Mouse (Mus musculus) kidney, embryonic 15.5 days (tissue): ENCODE measurements around the gene Rps3. TPM values are rescaled to one million over a fixed set of nuclear protein-coding genes. Genes with fewer than 3 reads are reported as not detected.
"Not testable (repeated sequence)": the region's sequence is repeated elsewhere in the genome, so short reads cannot be mapped to it uniquely, and the experiment has no call there.

Experiments
- ATAC-seq: fragments of 200-750 bp; cut with Nextera tagmentation; replicated peaks from 2 replicates; pipeline ENCODE4 v1.8.0; 2017; ENCODE audit warnings: moderate TSS enrichment; ENCODE audit not compliant: low FRiP score
- H3K27ac ChIP-seq: fragments of 300-500 bp; sonication (generic); 2 replicates; pipeline ENCODE4 v1.5.1; 2015; ENCODE audit warnings: mild to moderate bottlenecking, inconsistent platforms
- H3K27me3 ChIP-seq: fragments of 300-500 bp; sonication (generic); 2 replicates; pipeline ENCODE4 v1.6.1; 2015; ENCODE audit warnings: inconsistent platforms
- H3K36me3 ChIP-seq: fragments of 300-500 bp; sonication (generic); 2 replicates; pipeline ENCODE4 v1.6.1; 2015; ENCODE audit warnings: inconsistent platforms
- H3K4me1 ChIP-seq: fragments of 300-500 bp; sonication (generic); 2 replicates; pipeline ENCODE4 v1.6.1; 2015; ENCODE audit warnings: inconsistent platforms
- H3K4me2 ChIP-seq: fragments of 300-500 bp; sonication (generic); 2 replicates; pipeline ENCODE4 v1.6.1; 2015; ENCODE audit warnings: moderate library complexity, mild to moderate bottlenecking, inconsistent platforms
- H3K4me3 ChIP-seq: fragments of 300-500 bp; sonication (generic); replicated peaks from 2 replicates; pipeline ENCODE4 v1.5.1; 2015; ENCODE audit warnings: mild to moderate bottlenecking, inconsistent platforms
- H3K9ac ChIP-seq: fragments of 300-500 bp; sonication (generic); 2 replicates; pipeline ENCODE4 v1.6.1; 2015; ENCODE audit warnings: mild to moderate bottlenecking, inconsistent platforms
- H3K9me3 ChIP-seq: fragments of 300-500 bp; sonication (generic); replicated peaks from 2 replicates; pipeline ENCODE4 v1.6.1; 2016; ENCODE audit warnings: inconsistent platforms
- WGBS: fragments of 180-500 bp; shearing (Covaris S2); methylation state at CpG from one replicate; pipeline ENCODE4 v1.1.7; 2015; ENCODE audit warnings: mixed read lengths; 5-methylcytosine and 5-hydroxymethylcytosine counted together
- polyA plus RNA-seq: library from polyadenylated mRNA; unstranded; fragments of >200 nt; fragmentation: Nextera tagmentation; extraction: Ambion mirVana; gene quantifications from 2 replicates; pipeline ENCODE4 v1.2.1, GENCODE M21; 2015

Gene Rps3
- 765 and 856 TPM in 2 replicates for polyA plus RNA-seq

- peak within 1 kb of the TSS; percentile 85 for H3K9ac ChIP-seq
- H3K27me3 ChIP-seq = no peaks in the 10 kb centered on the region
- peak; percentile 95 for ATAC-seq
- H3K4me3 ChIP-seq = peak within 1 kb of the TSS; percentile 76
- peaks cover 42% of the 10 kb centered on the region for H3K36me3 ChIP-seq
- peak within 1 kb of the TSS; percentile 82 for H3K4me2 ChIP-seq
- under 1% methylated on average over 45 of the region's 45 CpGs for WGBS
- peaks cover 46% of the 10 kb centered on the region for H3K4me1 ChIP-seq
- H3K9me3 ChIP-seq = no peaks in the 10 kb centered on the region
- peak within 1 kb of the TSS; percentile 85 for H3K27ac ChIP-seq
Observed at GRCm38 (mm10) chr7:99483271-99483923, at the start of gene Rps3. Gene Rps3, minus strand, starts transcription at chr7:99483738.

GRCm38 (mm10) chr7:99532526-99532925 is 49.0 kb upstream of the Rps3 start:
- Histone ChIP-seq H3K4me3 (no peak overlapping the region), H3K27ac (no peak overlapping the region), H3K9me3 (no peaks in the 10 kb centered on the region), H3K36me3 (no peaks in the 10 kb centered on the region), H3K4me1 (peaks cover 41% of the 10 kb centered on the region), H3K9ac (no peak overlapping the region), H3K4me2 (no peak overlapping the region), H3K27me3 (no peaks in the 10 kb centered on the region)
- no peak for ATAC-seq
- WGBS = 80% methylated on average over 4 of the region's 4 CpGs

GRCm38 (mm10) chr7:99531408-99531970 is 48.0 kb upstream of the Rps3 start:
- WGBS = 80% methylated on average over 3 of the region's 3 CpGs
- Histone ChIP-seq H3K4me2 (no peak overlapping the region), H3K9ac (no peak overlapping the region), H3K27me3 (no peaks in the 10 kb centered on the region), H3K4me3 (no peak overlapping the region), H3K9me3 (no peaks in the 10 kb centered on the region), H3K27ac (no peak overlapping the region), H3K4me1 (peaks cover 30% of the 10 kb centered on the region), H3K36me3 (no peaks in the 10 kb centered on the region)
- ATAC-seq = no peak

GRCm38 (mm10) chr7:99529410-99529809 is 45.9 kb upstream of the Rps3 start:
- WGBS = 32% methylated on average over 5 of the region's 5 CpGs
- Histone ChIP-seq H3K9me3 (no peaks in the 10 kb centered on the region), H3K4me1 (peaks cover 15% of the 10 kb centered on the region), H3K27ac (peak overlapping the region; percentile 56), H3K4me2 (no peak overlapping the region), H3K27me3 (no peaks in the 10 kb centered on the region), H3K4me3 (no peak overlapping the region), H3K36me3 (no peaks in the 10 kb centered on the region), H3K9ac (no peak overlapping the region)
- no peak for ATAC-seq

GRCm38 (mm10) chr7:99528547-99528946 is 45.0 kb upstream of the Rps3 start:
- ATAC-seq = no peak
- Histone ChIP-seq H3K27ac (0 out of 2 replicates have a peak overlapping the region, but pooled peaks have one; percentile 3), H3K9me3 (no peaks in the 10 kb centered on the region), H3K4me1 (peaks cover 17% of the 10 kb centered on the region), H3K27me3 (no peaks in the 10 kb centered on the region), H3K9ac (no peak overlapping the region), H3K4me3 (no peak overlapping the region), H3K4me2 (no peak overlapping the region), H3K36me3 (no peaks in the 10 kb centered on the region)
- WGBS = 37% methylated on average over 2 of the region's 2 CpGs

- no peak for ATAC-seq
- no peak overlapping the region for H3K9ac ChIP-seq
- H3K27ac ChIP-seq = 0 out of 2 replicates have a peak overlapping the region, but pooled peaks have one; percentile 22
- 50% methylated on average over 1 of the region's 1 CpGs for WGBS
- peaks cover 10% of the 10 kb centered on the region for H3K4me1 ChIP-seq
- H3K36me3 ChIP-seq = no peaks in the 10 kb centered on the region
- no peak overlapping the region for H3K4me2 ChIP-seq
- no peak overlapping the region for H3K4me3 ChIP-seq
- no peaks in the 10 kb centered on the region for H3K27me3 ChIP-seq
- H3K9me3 ChIP-seq = no peaks in the 10 kb centered on the region
Observed at GRCm38 (mm10) chr7:99523837-99524236, 40.3 kb upstream of the Rps3 start.

- no peak for ATAC-seq
- H3K4me3 ChIP-seq = no peak overlapping the region
Observed at GRCm38 (mm10) chr7:99523121-99523520, 39.6 kb upstream of the Rps3 start.

GRCm38 (mm10) chr7:99518954-99519644 is 35.6 kb upstream of the Rps3 start:
- H3K36me3 ChIP-seq = no peaks in the 10 kb centered on the region
- no peak overlapping the region for H3K4me3 ChIP-seq
- no peaks in the 10 kb centered on the region for H3K9me3 ChIP-seq
- H3K4me2 ChIP-seq = no peak overlapping the region
- H3K27ac ChIP-seq = peak overlapping the region; percentile 37
- peaks cover 10% of the 10 kb centered on the region for H3K4me1 ChIP-seq
- ATAC-seq = no peak
- WGBS = 42% methylated on average over 4 of the region's 4 CpGs
- H3K9ac ChIP-seq = no peak overlapping the region
- H3K27me3 ChIP-seq = no peaks in the 10 kb centered on the region

More at GRCm38 (mm10) chr7:99523121-99523520, 39.6 kb upstream of the Rps3 start:
- no peaks in the 10 kb centered on the region for H3K36me3 ChIP-seq
- H3K9me3 ChIP-seq = no peaks in the 10 kb centered on the region
- no peak overlapping the region for H3K4me2 ChIP-seq
- H3K4me1 ChIP-seq = peaks cover 10% of the 10 kb centered on the region
- WGBS = 51% methylated on average over 8 of the region's 8 CpGs
- H3K9ac ChIP-seq = no peak overlapping the region
- no peaks in the 10 kb centered on the region for H3K27me3 ChIP-seq
- 0 out of 2 replicates have a peak overlapping the region, but pooled peaks have one; percentile 22 for H3K27ac ChIP-seq

GRCm38 (mm10) chr7:99516814-99517157 is 33.2 kb upstream of the Rps3 start:
- ATAC-seq = no peak
- H3K4me3 ChIP-seq = no peak overlapping the region
- H3K9ac ChIP-seq = no peak overlapping the region
- peaks cover 6% of the 10 kb centered on the region for H3K4me1 ChIP-seq
- H3K4me2 ChIP-seq = no peak overlapping the region
- 0 out of 2 replicates have a peak overlapping the region, but pooled peaks have one; percentile 9 for H3K27ac ChIP-seq
- WGBS = 77% methylated on average over 3 of the region's 3 CpGs
- no peaks in the 10 kb centered on the region for H3K27me3 ChIP-seq
- H3K9me3 ChIP-seq = no peaks in the 10 kb centered on the region
- H3K36me3 ChIP-seq = no peaks in the 10 kb centered on the region

GRCm38 (mm10) chr7:99516092-99516813 is 32.7 kb upstream of the Rps3 start:
- H3K9ac ChIP-seq = no peak overlapping the region
- WGBS = 80% methylated on average over 9 of the region's 9 CpGs
- no peak for ATAC-seq
- H3K27ac ChIP-seq = 0 out of 2 replicates have a peak overlapping the region, but pooled peaks have one; percentile 9
- H3K27me3 ChIP-seq = no peaks in the 10 kb centered on the region
- no peaks in the 10 kb centered on the region for H3K9me3 ChIP-seq
- no peaks in the 10 kb centered on the region for H3K36me3 ChIP-seq
- H3K4me1 ChIP-seq = peaks cover 6% of the 10 kb centered on the region
- no peak overlapping the region for H3K4me2 ChIP-seq
- no peak overlapping the region for H3K4me3 ChIP-seq

- H3K9ac ChIP-seq = no peak overlapping the region
- no peak for ATAC-seq
Observed at GRCm38 (mm10) chr7:99510087-99510501, 26.6 kb upstream of the Rps3 start.

GRCm38 (mm10) chr7:99508187-99508586 is 24.6 kb upstream of the Rps3 start:
- H3K4me3 ChIP-seq, H3K36me3 ChIP-seq, H3K9me3 ChIP-seq, H3K4me1 ChIP-seq, H3K27me3 ChIP-seq, H3K27ac ChIP-seq, H3K9ac ChIP-seq, ATAC-seq, H3K4me2 ChIP-seq: not testable (repeated sequence)
- 16% methylated on average over 2 of the region's 2 CpGs for WGBS

More at GRCm38 (mm10) chr7:99510087-99510501, 26.6 kb upstream of the Rps3 start:
- H3K27ac ChIP-seq = no peak overlapping the region
- no peak overlapping the region for H3K4me2 ChIP-seq
- no peaks in the 10 kb centered on the region for H3K27me3 ChIP-seq
- no peaks in the 10 kb centered on the region for H3K9me3 ChIP-seq
- 14% methylated on average over 8 of the region's 8 CpGs for WGBS
- no peak overlapping the region for H3K4me3 ChIP-seq
- 0 out of 2 replicates have a peak, but pooled peaks cover 4% of the 10 kb centered on the region for H3K4me1 ChIP-seq
- no peaks in the 10 kb centered on the region for H3K36me3 ChIP-seq
